Mouse (Mus musculus) megakaryocyte-erythroid progenitor cell, adult 5-6 weeks (primary cell): ENCODE data around the gene Xpot. TPM values are rescaled to one million over a fixed set of nuclear protein-coding genes. Genes with fewer than 3 reads are reported as not detected.

Source experiments
- ATAC-seq: replicated peaks from 2 replicates; pipeline ENCODE4 v1.8.0; 2016; ENCODE audit warnings: mild to moderate bottlenecking, inconsistent platforms; ENCODE audit not compliant: severe bottlenecking, poor library complexity, low FRiP score, low TSS enrichment
- total RNA-seq, 2 experiments: library from RNA; stranded (forward) in 1 of 2; stranded (reverse) in 1 of 2; fragments of 200-1000, 215-1000 nt in 1 of 2; fragments of >200 nt in 1 of 2; fragmentation: Nextera tagmentation in 1 of 2; gene quantifications; 2 replicates each; pipeline ENCODE4 v1.2.3; 2014 to 2017

The Xpot gene
- total RNA-seq, 2 experiments from 2014 or later, result 92.3 to 127 TPM

- peak; percentile 8; the same call in 1 of the 2 replicates for ATAC-seq
These were observed 40.9 kb downstream of the Xpot start for GRCm38 (mm10) chr10:121585056-121585790.

- ATAC-seq, result no peak
These were observed 42.1 kb downstream of the Xpot start for GRCm38 (mm10) chr10:121584033-121584432.

- ATAC-seq, result peak; percentile 40; the same call in 1 of the 2 replicates
These were observed 43.1 kb downstream of the Xpot start for GRCm38 (mm10) chr10:121583016-121583415.

GRCm38 (mm10) chr10:121582287-121582686 lies 43.8 kb downstream of the Xpot start:
- no peak for ATAC-seq

- ATAC-seq, result no peak
These were observed 44.7 kb downstream of the Xpot start for GRCm38 (mm10) chr10:121581405-121581804.

GRCm38 (mm10) chr10:121580381-121580780 lies 45.8 kb downstream of the Xpot start:
- ATAC-seq, result no peak

- no peak for ATAC-seq
These were observed 49.8 kb downstream of the Xpot start for GRCm38 (mm10) chr10:121576372-121576771.

GRCm38 (mm10) chr10:121571511-121572147 lies 54.5 kb downstream of the Xpot start:
- no peak for ATAC-seq

- no peak for ATAC-seq
These were observed 55.1 kb downstream of the Xpot start for GRCm38 (mm10) chr10:121571031-121571430.

GRCm38 (mm10) chr10:121569796-121570195 lies 56.3 kb downstream of the Xpot start:
- no peak for ATAC-seq

GRCm38 (mm10) chr10:121569001-121569589 lies 57.0 kb downstream of the Xpot start:
- peak; percentile 99 for ATAC-seq

GRCm38 (mm10) chr10:121568534-121568933 lies 57.6 kb downstream of the Xpot start:
- ATAC-seq, result peak; percentile 11; the same call in 1 of the 2 replicates

- no peak for ATAC-seq
These were observed 58.1 kb downstream of the Xpot start for GRCm38 (mm10) chr10:121568026-121568425.

- ATAC-seq, result no peak
These were observed 61.7 kb downstream of the Xpot start for GRCm38 (mm10) chr10:121564447-121564846.

- ATAC-seq, result no peak
These were observed 67.9 kb downstream of the Xpot start for GRCm38 (mm10) chr10:121558231-121558630.

- peak; percentile 88 for ATAC-seq
These were observed 69.9 kb downstream of the Xpot start for GRCm38 (mm10) chr10:121556263-121556662.

GRCm38 (mm10) chr10:121550334-121550733 lies 75.8 kb downstream of the Xpot start:
- ATAC-seq, result no peak

- no peak for ATAC-seq
These were observed 76.5 kb downstream of the Xpot start for GRCm38 (mm10) chr10:121549670-121550069.

GRCm38 (mm10) chr10:121547162-121547561 lies 79.0 kb downstream of the Xpot start:
- ATAC-seq, result no peak

- no peak for ATAC-seq
These were observed 82.6 kb downstream of the Xpot start for GRCm38 (mm10) chr10:121543577-121543976.

GRCm38 (mm10) chr10:121542156-121542555 lies 84.0 kb downstream of the Xpot start:
- no peak for ATAC-seq
